Mouse (Mus musculus) urinary bladder, adult 18-20 months (tissue): ENCODE results near the gene Slc37a1.

ENCODE experiments used
- DNase-seq, 2 experiments: peaks; one replicate each; pipeline ENCODE4 v3.0.0; 2022; ENCODE audit warnings: low spot score in 2 of 2, mixed read lengths in 2 of 2

The Slc37a1 gene

DNA sequence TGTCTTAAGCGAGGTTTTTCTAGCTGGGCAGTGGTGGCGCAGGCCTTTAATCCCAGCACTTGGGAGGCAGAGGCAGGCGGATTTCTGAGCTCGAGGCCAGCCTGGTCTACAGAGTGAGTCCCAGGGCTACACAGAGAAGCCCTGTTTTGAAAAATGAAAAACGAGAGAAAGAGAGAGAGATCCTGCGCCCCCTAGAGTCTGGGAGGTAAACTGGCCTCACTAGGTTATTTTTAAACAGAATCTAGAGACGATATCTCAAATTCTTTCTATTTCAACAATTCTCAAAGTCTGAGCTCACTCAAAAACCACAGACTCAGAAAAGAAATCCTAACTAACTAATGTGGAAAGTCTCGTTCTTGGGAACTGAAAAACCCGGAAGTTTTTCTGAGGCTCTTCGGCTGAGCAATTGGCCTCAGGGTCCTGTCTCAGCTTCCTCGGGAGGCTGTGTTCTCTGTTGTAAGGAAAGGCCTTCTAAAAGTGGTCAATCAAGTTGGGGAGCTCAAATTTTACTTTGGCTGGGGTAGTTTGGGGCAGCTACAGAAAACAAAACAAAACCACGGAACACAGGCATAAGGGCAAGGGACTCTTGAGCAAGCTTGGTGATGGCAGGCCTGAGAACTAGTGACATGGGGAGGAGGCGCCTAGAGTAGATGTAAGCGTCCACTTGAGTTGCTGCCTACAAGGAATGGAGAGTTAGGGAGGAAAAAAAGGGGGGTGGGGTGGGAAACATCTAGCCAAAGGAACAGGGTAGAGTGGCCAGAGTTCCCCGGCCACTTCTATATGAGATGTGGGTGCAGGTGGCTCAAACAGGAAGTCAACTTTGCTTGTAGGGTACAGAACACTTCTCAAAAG is 8.0 kb downstream of the Slc37a1 start:
- DNase-seq, result no peak

DNA sequence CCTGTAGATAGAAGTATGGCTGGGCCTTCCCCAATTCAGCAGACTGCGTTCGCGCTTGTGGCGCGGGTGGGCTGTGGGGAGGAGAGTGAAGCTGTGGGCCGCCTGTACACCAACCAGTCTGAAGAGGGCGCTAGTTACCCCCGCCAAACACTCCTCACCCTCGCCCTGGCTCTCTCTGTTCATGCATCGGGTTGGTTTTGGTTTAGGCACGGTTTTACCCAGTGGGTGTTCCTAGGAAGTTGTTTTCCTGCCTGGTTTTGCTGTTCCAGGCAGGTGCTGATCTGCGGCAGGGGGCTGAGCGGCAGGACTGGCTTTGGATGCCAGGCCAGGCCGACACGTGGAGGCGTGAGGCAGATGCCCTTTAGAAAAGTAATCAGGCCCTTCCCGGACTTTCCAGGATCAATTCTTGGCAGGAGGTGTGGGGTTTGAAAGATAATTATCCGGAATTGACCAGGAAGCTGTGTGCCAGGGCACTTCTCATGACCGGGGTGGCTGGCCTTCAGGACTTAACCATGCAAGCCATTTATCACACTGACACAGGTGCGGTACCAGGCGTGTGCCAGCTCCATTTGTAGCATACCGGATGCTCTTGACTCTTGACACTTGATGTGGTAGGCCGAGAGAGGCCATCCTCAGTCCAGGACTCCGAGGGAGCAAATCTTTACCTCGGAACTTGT is 8.8 kb downstream of the Slc37a1 start:
- peak in 1 of 2 experiments; percentile 78 for DNase-seq

DNA sequence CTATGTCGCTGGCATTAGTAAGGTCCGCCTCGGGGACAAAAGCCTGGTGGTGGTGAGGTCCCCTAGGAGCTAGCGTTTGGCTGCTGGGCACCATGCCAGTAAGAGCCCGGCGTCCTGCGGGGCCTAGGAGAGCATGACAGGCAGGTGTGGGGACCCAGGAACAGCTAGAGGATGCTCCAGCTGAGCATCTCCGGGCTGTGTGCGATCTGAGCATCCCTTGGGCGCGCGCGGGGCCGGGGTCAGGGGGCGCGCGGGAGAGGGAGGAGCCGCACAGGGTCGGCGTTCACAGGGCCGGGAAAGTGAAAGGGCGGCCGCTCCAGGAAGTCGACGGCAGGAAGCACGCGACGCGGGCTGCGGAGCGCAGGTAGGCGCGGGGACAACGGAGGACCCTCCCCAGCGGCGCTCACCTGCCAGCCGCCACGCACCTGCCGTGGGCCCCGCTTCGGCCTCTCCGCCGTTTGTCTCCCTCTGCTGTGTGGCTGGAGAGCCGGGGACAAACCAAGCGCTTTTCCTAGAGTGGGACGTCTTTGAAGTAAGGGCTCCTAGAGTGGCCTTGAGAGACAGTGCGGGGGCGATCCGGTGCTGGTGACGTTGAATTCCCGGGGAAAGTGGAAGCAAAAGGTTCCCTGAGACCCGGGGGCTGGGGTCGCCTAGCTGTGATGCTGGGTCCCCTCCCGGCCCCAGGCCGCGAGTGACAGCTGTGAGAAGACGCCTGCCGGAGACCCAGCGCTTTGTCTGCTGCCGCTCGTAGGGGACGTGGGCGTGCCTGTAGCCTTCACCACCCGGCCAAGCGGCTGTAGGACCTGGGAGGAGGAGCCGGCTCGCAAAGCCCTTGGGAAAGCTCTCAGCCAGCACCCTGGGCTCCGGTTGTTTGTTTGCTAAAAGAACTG is 9.5 kb downstream of the Slc37a1 start:
- DNase-seq, result peak; percentile 84 to 91

DNA sequence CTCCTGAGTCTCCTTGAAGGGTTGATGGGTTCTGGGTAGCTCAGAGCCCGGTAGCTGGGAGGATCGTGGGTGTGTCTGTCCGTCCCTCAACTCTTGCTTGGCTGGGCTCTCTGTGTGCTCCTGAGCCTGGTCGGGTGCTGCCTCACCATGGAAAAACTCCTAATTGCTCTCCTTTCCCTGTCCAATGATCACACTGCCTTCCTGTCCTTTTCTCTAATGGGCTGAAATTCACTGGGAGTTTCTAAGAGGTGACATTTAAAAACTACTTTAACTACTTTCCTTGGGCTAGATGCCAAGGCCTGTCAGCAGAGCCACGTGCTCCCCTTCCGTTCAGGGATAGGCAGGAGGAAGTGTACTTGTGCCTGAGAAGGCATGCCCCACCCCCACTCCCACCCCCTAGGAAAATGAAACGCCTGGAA is 10.9 kb downstream of the Slc37a1 start:
- peak in 1 of 2 experiments; percentile 65 for DNase-seq

GRCm38 (mm10) chr17:31298419-31299209 is 12.0 kb downstream of the Slc37a1 start:
- no peak for DNase-seq

DNA sequence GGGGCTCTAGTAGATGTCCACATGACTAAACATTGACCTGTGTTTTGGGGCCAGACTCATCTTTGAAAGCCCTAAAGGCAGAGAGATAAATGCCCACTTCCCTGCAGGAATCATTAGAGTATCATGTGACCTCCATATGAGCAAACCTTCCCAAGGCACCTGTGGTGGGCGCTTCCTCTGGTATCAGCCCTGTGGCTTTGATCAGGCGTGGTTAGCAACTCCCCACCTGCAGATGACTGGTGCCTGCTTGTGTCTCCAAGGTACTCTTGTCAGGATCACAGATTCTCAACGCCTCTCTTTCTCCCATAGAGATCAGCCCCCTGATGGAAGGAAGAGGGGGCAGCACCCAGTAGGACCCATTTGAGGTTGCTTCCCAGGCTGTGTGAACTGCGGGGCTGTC is 13.4 kb downstream of the Slc37a1 start:
- DNase-seq, result no peak

- DNase-seq, result no peak
Measured at GRCm38 (mm10) chr17:31300736-31301135, 14.1 kb downstream of the Slc37a1 start.

- DNase-seq, result no peak
Measured at GRCm38 (mm10) chr17:31303401-31303800, 16.8 kb downstream of the Slc37a1 start.

DNA sequence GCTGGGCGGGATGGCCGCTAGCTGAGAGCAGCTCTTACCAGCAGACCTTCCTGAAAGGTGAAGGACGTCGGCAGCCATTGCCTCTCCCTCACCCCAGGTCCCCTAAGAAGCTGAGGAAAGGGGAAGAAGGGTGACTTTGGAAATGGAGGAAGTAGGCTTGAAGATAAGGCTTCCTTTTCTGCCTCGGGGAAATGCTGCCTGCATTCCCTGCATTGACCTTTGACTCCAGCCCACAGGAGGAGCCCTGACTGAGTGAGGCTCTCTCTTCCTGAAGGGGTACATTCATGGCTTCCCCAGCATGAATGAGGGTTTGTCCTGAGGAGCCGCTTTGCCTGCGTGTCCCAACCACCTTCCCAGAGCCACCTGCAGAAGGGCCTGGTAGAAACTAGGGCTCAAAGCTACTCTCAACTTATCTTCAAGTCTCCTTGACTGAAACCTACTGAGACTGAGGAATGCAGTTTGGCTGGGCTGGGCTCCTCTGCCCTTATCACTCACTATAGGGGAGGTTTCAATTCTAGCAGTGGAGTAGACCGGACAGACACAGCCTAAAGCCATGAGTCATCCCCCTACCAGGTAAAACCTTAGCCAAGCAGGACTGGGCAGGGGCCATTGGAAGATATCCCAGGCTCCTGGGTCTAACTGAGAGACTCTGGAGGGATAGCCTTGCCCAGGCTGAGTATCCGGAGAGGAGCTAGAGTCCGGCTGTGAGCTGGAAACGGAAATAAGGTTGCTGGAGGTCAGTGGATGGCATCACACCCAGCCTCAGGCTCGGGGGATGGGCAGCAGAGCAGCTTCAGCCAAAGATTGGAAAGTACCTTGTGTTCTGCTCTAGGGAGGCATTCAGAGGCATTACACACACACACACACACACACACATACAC is 18.5 kb downstream of the Slc37a1 start:
- peak; percentile 51 to 78 for DNase-seq

- DNase-seq, result no peak
Measured at GRCm38 (mm10) chr17:31305776-31306120, 19.2 kb downstream of the Slc37a1 start.

DNA sequence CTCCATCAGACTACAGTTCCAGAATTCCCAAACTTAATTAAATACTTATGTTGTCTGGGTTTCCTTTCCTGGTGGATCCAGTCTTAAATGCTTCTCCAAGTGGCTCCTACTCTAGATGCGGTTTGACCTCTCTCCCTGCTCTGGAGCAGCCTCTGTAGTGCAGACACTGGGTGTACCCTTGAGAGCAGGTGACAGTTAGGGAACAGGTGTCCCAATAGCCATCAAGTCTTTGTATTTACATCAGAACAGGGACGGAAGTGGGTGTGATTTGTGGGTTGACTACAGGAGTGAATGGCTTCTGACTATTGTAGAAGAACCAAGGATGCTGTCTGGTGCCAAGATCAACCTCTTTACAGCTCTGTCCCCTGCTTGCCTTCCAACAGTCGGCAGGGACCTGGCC is 21.2 kb downstream of the Slc37a1 start:
- no peak for DNase-seq

DNA sequence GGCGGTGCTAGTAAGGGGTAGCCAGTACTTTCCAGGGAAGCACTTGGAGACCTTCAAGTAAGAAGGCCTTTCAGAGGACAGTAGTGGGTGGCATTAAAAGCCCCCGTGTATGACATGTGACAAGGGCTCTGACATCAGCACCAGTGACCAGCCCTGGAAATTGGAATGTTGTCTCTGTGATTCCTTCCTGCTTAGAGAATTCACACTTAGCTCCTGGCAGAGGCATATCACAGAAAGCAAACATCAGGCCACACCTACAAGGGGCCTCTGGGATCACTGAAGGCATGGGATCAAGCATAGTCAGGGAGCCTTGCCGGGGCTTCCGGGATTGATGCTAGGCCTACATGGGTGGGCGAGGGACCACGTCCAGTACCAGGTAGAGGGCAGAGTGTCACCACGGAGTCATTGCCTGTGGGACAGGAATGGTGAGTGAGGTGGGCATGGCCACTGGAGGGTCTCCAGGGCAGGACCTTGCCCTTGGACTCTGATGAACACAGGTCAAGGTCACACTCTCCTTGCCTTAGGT is 21.8 kb downstream of the Slc37a1 start:
- no peak for DNase-seq

DNA sequence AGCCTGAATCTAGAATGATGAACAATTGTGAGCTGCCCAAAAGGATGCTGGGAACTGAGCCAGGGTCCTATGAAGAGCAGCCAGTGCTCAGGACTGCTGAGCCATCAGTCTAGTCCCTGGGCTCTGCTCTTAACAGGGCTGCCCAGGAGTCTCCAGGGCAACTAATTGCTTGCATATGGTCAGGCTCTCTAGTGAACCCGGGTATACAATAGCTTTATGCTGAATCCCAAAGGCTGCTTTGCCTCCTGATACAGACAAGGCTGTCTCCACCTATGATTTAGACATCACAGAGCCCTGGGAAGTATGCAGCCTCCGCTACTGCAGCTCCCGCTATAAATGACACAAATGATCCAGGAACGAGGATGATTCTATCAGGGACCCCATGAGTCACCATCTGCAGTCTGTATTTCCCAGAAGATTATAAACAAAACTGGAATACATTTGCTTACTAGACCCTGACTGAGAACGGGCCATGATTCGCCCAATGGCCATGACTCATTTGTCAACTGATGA is 22.7 kb downstream of the Slc37a1 start:
- DNase-seq, result no peak

GRCm38 (mm10) chr17:31311047-31311446 is 24.5 kb downstream of the Slc37a1 start:
- no peak for DNase-seq

- no peak for DNase-seq
Measured at GRCm38 (mm10) chr17:31312648-31313047, 26.1 kb downstream of the Slc37a1 start.

GRCm38 (mm10) chr17:31315046-31315792 is 28.6 kb downstream of the Slc37a1 start:
- no peak for DNase-seq

DNA sequence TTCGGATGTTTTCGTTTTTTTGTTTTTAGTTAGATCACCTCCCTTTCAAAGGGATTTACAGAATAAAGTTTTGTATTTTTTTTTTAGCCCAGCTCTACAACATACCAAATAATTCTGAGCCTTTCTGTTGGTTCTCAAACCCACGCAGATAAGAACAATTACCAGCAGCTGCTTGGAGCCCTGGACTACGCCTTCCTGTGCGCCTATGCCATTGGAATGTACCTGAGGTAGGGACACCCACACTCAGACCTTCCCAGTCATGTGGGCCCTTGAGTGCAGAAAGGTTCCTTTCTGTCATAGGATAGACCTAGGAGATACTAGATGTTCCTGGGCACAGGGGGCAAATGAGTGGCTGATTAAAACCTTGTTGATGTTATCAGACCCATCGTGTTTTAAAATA is 29.4 kb downstream of the Slc37a1 start:
- DNase-seq, result no peak

DNA sequence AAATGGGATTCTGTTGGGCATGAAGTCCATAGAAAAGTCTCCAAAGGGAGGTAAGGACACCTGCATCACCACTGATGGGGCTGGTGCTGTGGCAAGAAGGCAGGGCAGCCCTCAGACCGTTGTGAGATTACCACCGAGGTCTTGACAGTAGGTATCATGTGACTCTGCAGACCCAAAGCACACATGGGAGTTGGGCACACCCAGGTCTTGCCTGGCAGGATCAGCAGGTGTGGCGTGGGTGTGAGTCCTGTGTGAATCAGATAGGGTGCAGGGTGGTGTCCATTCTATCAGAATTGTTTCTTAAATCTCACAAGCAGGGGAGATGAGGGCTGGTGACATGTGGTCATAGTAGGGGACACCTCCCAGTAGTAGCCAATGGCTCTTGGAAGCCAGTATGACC is 30.4 kb downstream of the Slc37a1 start:
- DNase-seq, result no peak
